Mouse (Mus musculus) myocyte (in vitro differentiated cells): ENCODE measurements at regions not wholly inside any gene's neighbourhood (a gene's known extent, or its start where the extent isn't known, plus 50 kb on each side); places are given as distances from the start of the nearest gene placed in this dataset.

ENCODE experiments used
- CEBPB ChIP-seq: IDR thresholded peaks from 2 replicates; pipeline ENCODE4 v1.6.1; 2011; ENCODE audit warnings: mild to moderate bottlenecking, moderate library complexity; ENCODE audit not compliant: poor library complexity, insufficient read depth, severe bottlenecking
- E2F4 ChIP-seq: IDR thresholded peaks from one replicate; pipeline ENCODE4 v1.6.1; 2011; ENCODE audit warnings: mild to moderate bottlenecking, control low read depth, moderate library complexity; ENCODE audit not compliant: insufficient read depth
- MAX ChIP-seq: IDR thresholded peaks from one replicate; pipeline ENCODE4 v1.6.1; 2011; ENCODE audit warnings: low read depth, mild to moderate bottlenecking, control low read depth
- MYOD1 ChIP-seq, 3 experiments: IDR thresholded peaks; one replicate each; pipeline ENCODE4 v1.6.1; 2011; ENCODE audit warnings: control low read depth in 2 of 3, low read depth in 2 of 3, mild to moderate bottlenecking in 2 of 3, moderate library complexity in 1 of 3; ENCODE audit not compliant: insufficient read length in 2 of 3, control insufficient read depth in 1 of 3
- MYOG ChIP-seq, 3 experiments: IDR thresholded peaks; one replicate each; pipeline ENCODE4 v1.6.1; 2011; ENCODE audit warnings: control low read depth in 2 of 3, low read depth in 2 of 3, mild to moderate bottlenecking in 2 of 3; ENCODE audit not compliant: insufficient read length in 2 of 3, control insufficient read depth in 1 of 3, insufficient read depth in 1 of 3
- POLR2A ChIP-seq: IDR thresholded peaks from one replicate; pipeline ENCODE4 v1.6.1; 2011; ENCODE audit warnings: low read depth, mild to moderate bottlenecking, control low read depth, moderate library complexity; ENCODE audit not compliant: insufficient read length
- POLR2AphosphoS2 ChIP-seq: IDR thresholded peaks from one replicate; pipeline ENCODE4 v1.6.1; 2011; ENCODE audit warnings: low read depth, control low read depth; ENCODE audit not compliant: insufficient read length
- REST ChIP-seq: IDR thresholded peaks from one replicate; pipeline ENCODE4 v1.6.1; 2011; ENCODE audit warnings: mild to moderate bottlenecking, control low read depth, moderate library complexity; ENCODE audit not compliant: insufficient read depth, insufficient read length
- TCF12 ChIP-seq: IDR thresholded peaks from one replicate; pipeline ENCODE4 v1.6.1; 2011; ENCODE audit warnings: mild to moderate bottlenecking, control low read depth; ENCODE audit not compliant: poor library complexity, insufficient read depth, severe bottlenecking
- TCF3 ChIP-seq: IDR thresholded peaks from one replicate; pipeline ENCODE4 v1.6.1; 2011; ENCODE audit warnings: low read depth, control low read depth; ENCODE audit not compliant: insufficient read length
- USF1 ChIP-seq: IDR thresholded peaks from one replicate; pipeline ENCODE4 v1.6.1; 2011; ENCODE audit warnings: low read depth, mild to moderate bottlenecking, control low read depth, moderate library complexity

- TF ChIP-seq MAX (no peak), MYOG (IDR thresholded peaks at IDR 0.05; ENCODE audit: control insufficient read depth in 1 of 3, insufficient read depth in 1 of 3, insufficient read length in 2 of 3, low read depth in 2 of 3) (no peak), POLR2A (no peak), MYOD1 (IDR thresholded peaks at IDR 0.05; ENCODE audit: control insufficient read depth in 1 of 3, insufficient read length in 2 of 3, low read depth in 2 of 3) (no peak), USF1 (no peak), E2F4 (no peak), POLR2AphosphoS2 (no peak), CEBPB (no peak), REST (no peak), TCF12 (no peak), TCF3 (no peak)
Observed at GRCm38 (mm10) chr16:19842346-19843025, 82.5 kb downstream of the B3gnt5 start.
